Mouse (Mus musculus): ENCODE measurements around the gene Catsperd.
"Not testable (repeated sequence)": the region's sequence is repeated elsewhere in the genome, so short reads cannot be mapped to it uniquely, and the experiment has no call there.

The Catsperd gene

DNA sequence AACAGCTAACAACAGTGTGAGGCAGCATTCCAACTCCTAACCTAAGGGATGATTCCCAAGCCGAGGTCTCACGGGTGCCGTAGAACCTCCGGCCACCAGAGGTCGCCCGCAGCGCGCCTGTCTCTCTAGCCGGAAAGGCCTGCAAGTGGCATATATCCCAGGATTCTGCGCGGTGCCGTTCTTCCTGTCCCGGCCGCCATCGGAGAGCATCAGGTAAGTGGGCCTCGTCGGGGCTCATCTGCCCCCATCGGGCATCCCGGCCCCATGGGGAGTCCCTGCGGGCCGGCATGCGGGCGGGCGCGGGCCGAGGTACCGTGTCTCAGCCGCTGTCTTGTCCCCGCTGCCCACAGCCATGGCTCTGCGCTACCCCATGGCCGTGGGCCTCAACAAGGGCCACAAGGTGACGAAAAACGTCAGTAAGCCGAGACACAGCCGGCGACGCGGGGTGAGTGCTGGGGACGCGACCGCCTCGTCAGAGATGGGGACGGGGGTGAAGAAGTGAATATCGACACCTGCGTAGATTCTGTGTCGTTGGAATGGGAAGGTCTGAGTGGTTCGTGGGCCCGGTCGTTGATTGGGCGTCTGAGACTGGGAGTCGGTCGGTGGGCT lies 14.6 kb upstream of the Catsperd start, which contains the start of gene Rpl36:
Gene Rpl36, plus strand, starts transcription at position 181 of the 609 bp plus-strand sequence.
- DNase-seq (ENCODE audit: low spot score) = peak; percentile 92

DNA sequence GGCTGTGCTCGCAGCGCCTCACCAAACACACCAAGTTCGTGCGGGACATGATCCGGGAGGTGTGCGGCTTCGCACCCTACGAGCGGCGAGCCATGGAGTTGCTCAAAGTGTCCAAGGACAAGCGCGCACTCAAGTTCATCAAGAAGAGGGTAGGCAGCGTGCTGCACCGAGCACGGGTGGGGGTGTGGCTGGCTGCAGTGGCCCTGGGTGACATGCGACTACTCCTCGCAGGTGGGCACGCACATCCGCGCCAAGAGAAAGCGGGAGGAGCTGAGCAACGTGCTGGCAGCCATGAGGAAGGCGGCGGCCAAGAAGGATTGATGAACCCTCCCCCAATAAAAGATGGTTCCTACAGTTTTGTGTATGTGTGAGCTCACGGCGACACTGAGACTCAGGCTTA lies 14.1 kb upstream of the Catsperd start:
- peak; percentile 30 for DNase-seq (ENCODE audit: low spot score)

- no peak for DNase-seq (ENCODE audit: low spot score)
Measured at GRCm38 (mm10) chr17:56614391-56615135, 13.4 kb upstream of the Catsperd start.

GRCm38 (mm10) chr17:56615136-56615784 lies 12.7 kb upstream of the Catsperd start:
- no peak for DNase-seq (ENCODE audit: low spot score)

GRCm38 (mm10) chr17:56615792-56616191 lies 12.2 kb upstream of the Catsperd start:
- DNase-seq (ENCODE audit: low spot score) = no peak

GRCm38 (mm10) chr17:56616725-56617124 lies 11.2 kb upstream of the Catsperd start:
- no peak for DNase-seq (ENCODE audit: low spot score)

DNA sequence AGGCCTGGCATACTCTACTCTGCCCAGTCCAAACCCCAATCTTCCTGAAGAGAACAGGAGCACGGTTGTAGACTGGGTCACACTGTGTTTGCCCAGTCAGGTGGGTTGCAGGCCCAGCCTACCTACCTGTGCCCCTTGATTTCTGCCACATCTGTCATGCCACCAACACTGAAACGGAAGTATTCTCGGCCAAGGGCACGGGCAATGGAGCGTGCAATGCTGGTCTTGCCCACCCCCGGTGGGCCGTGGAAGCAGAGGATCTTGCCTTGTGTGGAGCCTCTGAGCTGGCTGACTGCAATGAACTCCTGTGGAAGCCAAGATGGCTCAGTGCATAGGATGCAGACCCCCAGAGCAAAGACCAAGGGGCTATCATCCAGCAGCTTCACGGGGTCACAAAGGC lies 10.3 kb upstream of the Catsperd start:
- DNase-seq (ENCODE audit: low spot score) = no peak

DNA sequence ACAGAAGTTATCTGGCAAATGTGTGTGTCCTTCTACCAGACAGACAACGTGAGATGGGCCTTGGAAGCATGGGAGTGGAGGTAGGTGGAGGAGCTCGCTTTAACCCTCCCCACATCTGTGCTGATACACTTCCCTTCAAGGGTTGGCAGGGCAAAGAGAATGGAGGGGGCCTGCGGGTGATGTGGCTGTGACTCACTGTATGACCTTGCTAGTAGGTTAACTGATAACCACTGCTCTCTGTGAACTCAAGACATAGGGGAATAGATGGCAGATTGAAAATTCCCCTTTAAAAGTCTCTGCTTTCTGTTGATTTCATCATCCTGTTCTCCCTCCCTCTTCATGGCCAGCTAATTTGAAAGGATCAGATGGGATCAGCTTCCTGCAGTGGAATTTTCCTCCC lies 2.4 kb upstream of the Catsperd start:
- no peak for DNase-seq (ENCODE audit: low spot score)

DNA sequence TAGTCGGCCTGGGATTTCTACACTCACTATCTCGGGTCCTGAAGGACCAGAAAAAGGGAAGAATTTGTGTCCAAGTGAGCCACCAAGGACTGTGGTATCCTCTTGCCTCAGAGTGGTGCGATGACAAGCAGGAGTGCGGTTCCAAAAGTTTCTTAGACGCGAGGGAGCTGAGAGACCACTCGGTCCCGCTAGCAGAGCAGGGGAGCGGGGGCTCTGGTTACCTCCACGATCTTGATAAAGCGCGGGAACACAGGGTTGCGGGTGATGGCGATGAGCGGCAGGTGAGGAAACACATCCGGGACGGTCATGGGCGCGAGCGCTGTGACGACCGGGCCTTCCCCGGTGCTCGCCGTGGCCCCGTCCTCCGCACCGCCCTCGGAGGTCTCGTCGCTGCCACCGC lies 1.7 kb upstream of the Catsperd start:
- no peak for DNase-seq (ENCODE audit: low spot score)

- peak; percentile 100 for DNase-seq (ENCODE audit: low spot score)
Measured at GRCm38 (mm10) chr17:56626754-56627470, 1.0 kb upstream of the Catsperd start, which contains the start of gene Lonp1. Gene Lonp1, minus strand, starts transcription at chr17:56626887.

DNA sequence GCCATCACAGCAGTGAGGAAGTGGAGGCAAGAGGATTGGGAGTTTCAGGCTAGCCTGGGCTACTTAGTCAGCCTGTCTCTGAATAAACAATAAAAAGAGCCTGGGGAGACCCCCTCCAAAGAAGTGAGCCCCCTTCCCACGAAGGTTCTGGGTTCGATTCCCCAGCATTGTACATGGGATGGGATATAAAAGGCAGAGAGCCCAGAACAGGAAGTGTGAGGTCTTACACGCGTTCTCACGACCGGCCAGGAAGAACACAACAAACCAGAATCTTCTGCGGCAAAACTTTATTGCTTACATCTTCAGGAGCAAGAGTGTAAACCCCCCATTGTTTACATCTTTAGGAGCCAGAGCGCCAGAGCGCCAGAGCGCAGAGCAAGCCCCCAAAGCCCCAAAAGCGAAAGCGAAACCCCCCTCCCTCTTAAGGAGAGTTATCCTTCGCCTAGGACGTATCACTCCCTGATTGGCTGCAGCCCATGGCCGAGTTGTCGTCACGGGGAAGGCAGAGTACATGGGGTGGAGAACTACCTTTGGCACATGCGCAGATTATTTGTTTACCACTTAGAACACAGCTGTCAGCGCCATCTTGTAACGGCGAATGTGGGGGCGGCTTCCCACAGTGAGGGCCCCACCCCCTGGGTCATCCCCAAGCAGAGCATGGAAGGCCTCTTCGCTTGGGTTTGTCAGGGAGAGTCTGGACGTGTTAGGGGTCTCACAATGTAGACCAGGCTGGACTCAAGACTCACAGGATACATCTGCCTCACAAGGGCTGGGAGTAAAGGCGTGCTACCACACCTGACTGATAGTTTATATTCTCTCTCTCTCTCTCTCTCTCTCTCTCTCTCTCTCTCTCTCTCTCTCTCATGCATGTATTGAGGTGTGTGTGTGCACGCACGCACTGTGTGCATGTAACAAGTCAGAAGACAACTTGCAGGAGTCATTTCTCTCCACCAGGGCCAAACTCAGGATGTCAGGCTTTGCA lies 2.1 kb downstream of the Catsperd start:
- DNase-seq (ENCODE audit: low spot score) = not testable (repeated sequence)

GRCm38 (mm10) chr17:56631807-56632206 lies 3.9 kb downstream of the Catsperd start:
- DNase-seq (ENCODE audit: low spot score) = no peak

- DNase-seq (ENCODE audit: low spot score) = no peak
Measured at GRCm38 (mm10) chr17:56634023-56634422, 6.1 kb downstream of the Catsperd start.

- no peak for DNase-seq (ENCODE audit: low spot score)
Measured at GRCm38 (mm10) chr17:56643237-56643636, 15.3 kb downstream of the Catsperd start.

GRCm38 (mm10) chr17:56647546-56647945 lies 19.6 kb downstream of the Catsperd start:
- DNase-seq (ENCODE audit: low spot score) = no peak

DNA sequence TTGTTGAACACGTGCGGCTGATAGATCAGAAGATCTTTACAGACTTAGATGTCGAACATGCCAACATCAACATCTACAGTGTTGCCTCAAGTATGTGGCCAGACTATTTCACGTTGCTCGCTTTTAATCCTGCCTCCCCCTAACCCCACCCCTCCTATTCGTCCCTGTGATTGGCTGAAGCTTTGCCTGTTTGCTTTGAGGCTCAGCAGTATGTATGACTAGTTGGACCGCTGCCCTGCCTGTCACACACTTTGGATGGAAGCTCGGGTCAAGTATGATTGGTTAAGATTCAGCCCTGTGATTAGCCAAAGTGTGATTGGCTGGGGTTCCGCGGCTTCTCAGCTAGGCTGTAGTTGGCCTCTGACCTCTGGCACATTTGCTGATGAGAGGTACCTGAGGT lies 23.9 kb downstream of the Catsperd start:
- DNase-seq (ENCODE audit: low spot score) = peak; percentile 70

- DNase-seq (ENCODE audit: low spot score) = no peak
Measured at GRCm38 (mm10) chr17:56654771-56655170, 26.8 kb downstream of the Catsperd start.

DNA sequence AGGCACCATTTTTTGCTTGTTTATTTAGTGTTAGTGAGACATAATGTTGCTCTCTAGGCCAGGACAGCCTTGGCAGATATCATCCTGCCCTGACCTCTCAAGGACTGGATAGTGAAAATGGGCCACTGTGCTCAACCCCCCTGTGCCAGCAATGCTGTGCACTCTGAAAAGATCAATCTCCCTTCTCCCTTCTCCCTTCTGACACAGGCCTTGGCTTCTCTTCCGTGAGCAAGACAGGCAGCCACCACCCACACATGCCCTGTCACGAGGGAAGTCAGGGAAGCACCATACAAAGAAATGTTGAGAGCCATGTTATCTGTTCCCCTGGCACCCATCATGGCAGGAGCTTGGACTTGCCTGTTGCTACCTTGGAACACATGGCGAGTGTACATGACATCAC lies 27.4 kb downstream of the Catsperd start:
- DNase-seq (ENCODE audit: low spot score) = no peak

GRCm38 (mm10) chr17:56656171-56656570 lies 28.2 kb downstream of the Catsperd start:
- no peak for DNase-seq (ENCODE audit: low spot score)

- no peak for DNase-seq (ENCODE audit: low spot score)
Measured at GRCm38 (mm10) chr17:56663659-56664058, 35.7 kb downstream of the Catsperd start.

DNA sequence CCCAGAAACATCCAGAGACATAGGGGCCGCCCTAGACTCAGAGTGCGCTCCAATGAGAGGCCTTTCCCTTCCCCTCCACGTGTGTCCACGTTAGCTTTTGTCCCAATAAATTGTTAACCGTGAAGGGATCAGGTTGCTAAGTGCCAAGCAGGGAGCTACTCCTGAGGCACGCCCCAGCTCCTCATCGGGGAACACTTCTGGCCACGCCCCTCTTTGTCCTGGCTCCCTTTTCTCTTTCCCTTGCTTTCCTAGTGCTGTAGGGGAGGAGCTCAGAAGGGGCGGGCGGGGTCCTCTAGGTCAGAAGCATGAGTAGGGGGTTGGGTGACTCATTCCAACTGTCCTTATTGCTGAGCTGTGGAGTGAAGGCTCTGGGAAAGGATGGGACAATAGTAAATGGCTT lies 36.4 kb downstream of the Catsperd start:
- DNase-seq (ENCODE audit: low spot score) = peak; percentile 55

All from yolk sac, embryonic 10.5 days (tissue).